Mouse (Mus musculus): Measurements from ENCODE around the gene Auts2. TPM values are rescaled to one million over a fixed set of nuclear protein-coding genes. Genes with fewer than 3 reads are reported as not detected.

Auts2 gene
- polyA plus RNA-seq, 1 experiment from 2014 or later = 1.0 TPM

DNA sequence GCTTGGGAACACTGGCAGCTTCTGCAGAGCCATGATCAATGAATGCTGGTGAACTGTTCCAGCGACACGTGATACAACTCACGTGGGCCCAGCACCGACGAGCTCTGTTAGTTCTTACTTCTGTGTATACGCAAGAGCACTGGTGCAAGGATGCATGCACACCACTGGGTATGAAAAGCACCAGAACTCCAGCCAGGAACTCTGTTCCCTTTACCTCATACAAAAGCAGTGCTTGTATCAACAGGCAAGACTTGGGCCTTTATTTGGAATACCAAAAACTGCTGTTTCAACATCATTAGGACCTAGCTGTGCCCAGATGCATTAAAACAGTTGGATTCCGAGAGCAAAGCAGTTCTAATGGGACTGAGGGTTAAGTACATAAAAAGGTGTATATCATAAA, 295.1 kb downstream of the Auts2 start:
- H3K4me1 ChIP-seq (ENCODE audit: insufficient read depth) = no peaks in the 10 kb centered on the region
- H3K27ac ChIP-seq (ENCODE audit: low read depth) = no peak overlapping the region

DNA sequence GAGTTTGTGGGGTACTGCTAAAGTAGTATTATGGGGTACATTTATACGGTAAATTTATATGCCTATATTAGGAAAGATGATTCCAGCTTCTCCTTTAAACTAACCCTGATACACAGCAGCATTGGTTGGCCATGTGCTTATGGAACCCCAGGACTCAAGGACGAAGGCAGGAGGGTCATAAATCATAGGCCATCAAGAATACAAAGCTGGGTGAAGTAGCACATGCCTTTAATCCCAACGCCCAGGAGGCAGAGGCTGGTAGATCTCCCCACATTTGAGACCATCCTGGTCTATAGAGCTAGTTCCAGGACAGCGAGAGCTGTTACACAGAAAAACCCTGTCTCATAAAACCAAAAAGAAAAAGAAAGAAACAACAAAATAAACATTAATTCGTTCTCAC, 307.7 kb downstream of the Auts2 start:
- H3K4me1 ChIP-seq (ENCODE audit: insufficient read depth) = no peaks in the 10 kb centered on the region
- H3K4me3 ChIP-seq (ENCODE audit: low read depth, low read length) = no peak overlapping the region
- DNase-seq (no peak), ATAC-seq (no peak)
- no peaks in the 10 kb centered on the region for H3K36me3 ChIP-seq (replicated peaks; ENCODE audit: insufficient read depth, low read length)
- H3K27ac ChIP-seq (ENCODE audit: low read depth) = no peak overlapping the region
- no peak overlapping the region for H3K4me2 ChIP-seq (ENCODE audit: low read depth, low read length)
- no peak overlapping the region for H3K9ac ChIP-seq (replicated peaks)
- no peak for TF ChIP-seq CTCF (IDR thresholded peaks at IDR 0.05; ENCODE audit: low read depth)
- no peak for TF ChIP-seq EP300 (IDR thresholded peaks at IDR 0.05; ENCODE audit: low read depth)
- H3K27me3 ChIP-seq (ENCODE audit: insufficient read depth, low read length) = no peaks in the 10 kb centered on the region
- WGBS (ENCODE audit: insufficient replicate concordance) = 68% methylated on average over 5 of the region's 5 CpGs
- no peaks in the 10 kb centered on the region for H3K9me3 ChIP-seq (ENCODE audit: low read length)

More for the DNA sequence above, 295.1 kb downstream of the Auts2 start:
- no peak overlapping the region for H3K4me2 ChIP-seq (ENCODE audit: low read depth, low read length)
- TF ChIP-seq EP300 (IDR thresholded peaks at IDR 0.05; ENCODE audit: low read depth) (no peak), CTCF (IDR thresholded peaks at IDR 0.05; ENCODE audit: low read depth) (no peak)
- no peaks in the 10 kb centered on the region for H3K27me3 ChIP-seq (ENCODE audit: insufficient read depth, low read length)
- DNase-seq (no peak), ATAC-seq (peak; percentile 49)
- no peaks in the 10 kb centered on the region for H3K9me3 ChIP-seq (ENCODE audit: low read length)
- no peak overlapping the region for H3K9ac ChIP-seq (replicated peaks)
- H3K4me3 ChIP-seq (ENCODE audit: low read depth, low read length) = no peak overlapping the region
- H3K36me3 ChIP-seq (replicated peaks; ENCODE audit: insufficient read depth, low read length) = no peaks in the 10 kb centered on the region
- 57% methylated on average over 7 of the region's 7 CpGs for WGBS (ENCODE audit: insufficient replicate concordance)

DNA sequence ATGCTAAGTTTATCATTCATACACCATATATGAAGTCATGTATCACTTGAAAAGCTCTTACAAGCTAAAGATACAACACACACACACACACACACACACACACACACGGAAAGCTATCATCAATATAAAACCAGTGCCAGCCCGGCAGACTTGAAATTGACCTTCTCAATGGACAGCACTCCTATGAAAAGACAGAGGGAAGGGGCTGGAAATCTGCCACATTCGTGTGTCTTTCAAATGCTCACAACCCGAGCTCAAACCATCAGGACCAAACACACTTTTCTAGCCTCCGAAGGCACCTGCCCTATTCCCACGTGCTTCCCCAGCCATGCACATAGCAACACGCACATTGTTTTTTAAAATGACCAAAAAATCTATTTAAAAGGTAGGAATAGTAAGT, 308.7 kb downstream of the Auts2 start:
- Histone ChIP-seq H3K4me3 (ENCODE audit: low read depth, low read length) (no peak overlapping the region), H3K4me2 (ENCODE audit: low read depth, low read length) (no peak overlapping the region), H3K27me3 (ENCODE audit: insufficient read depth, low read length) (no peaks in the 10 kb centered on the region), H3K27ac (ENCODE audit: low read depth) (no peak overlapping the region), H3K4me1 (ENCODE audit: insufficient read depth) (peaks cover 3% of the 10 kb centered on the region; the same call in 1 of the 2 replicates), H3K36me3 (replicated peaks; ENCODE audit: insufficient read depth, low read length) (no peaks in the 10 kb centered on the region), H3K9me3 (ENCODE audit: low read length) (no peaks in the 10 kb centered on the region), H3K9ac (replicated peaks) (no peak overlapping the region)
- TF ChIP-seq CTCF (IDR thresholded peaks at IDR 0.05; ENCODE audit: low read depth) (no peak), EP300 (IDR thresholded peaks at IDR 0.05; ENCODE audit: low read depth) (no peak)
- DNase-seq (no peak), ATAC-seq (no peak)
- 65% methylated on average over 7 of the region's 7 CpGs for WGBS (ENCODE audit: insufficient replicate concordance)

DNA sequence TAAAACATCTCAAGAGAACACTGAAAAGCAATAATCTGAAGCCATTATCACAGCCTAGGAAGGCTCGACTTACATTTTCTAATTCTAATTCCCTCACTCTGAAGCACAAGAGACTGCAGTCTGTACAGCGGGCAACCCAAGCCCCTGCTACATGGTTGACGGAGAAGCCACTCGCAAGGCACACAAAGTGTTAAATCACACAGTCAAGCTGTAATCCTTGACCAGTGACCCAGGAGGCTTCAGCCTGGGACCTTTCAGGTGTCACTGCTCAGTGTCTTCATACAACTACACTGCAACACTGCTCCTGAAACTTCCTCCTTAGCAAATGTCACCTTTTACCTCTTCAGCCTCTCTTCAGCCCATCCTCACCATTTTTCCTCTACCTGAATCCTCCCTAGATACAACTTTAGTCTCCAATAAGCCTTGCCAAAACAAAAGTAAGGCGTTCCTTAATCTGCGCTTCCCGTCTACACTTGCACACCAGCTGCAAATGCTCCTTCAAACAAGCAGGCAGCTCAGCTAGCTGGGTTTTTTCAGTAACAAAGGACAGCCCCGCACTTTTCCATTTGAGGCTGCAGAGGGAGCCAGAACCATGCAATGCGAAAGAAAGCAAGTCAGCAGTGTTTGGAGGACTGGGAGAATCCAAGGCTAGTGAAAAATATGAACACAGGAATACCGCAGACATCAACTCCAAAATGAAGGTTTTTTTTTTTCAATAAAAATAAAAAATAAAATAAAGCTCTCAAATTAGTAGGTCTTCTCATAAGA, 311.7 kb downstream of the Auts2 start:
- DNase-seq (peak; percentile 47), ATAC-seq (peak; percentile 38; the same call in 1 of the 2 replicates)
- H3K4me1 ChIP-seq (ENCODE audit: insufficient read depth) = peaks cover 3% of the 10 kb centered on the region; the same call in 1 of the 2 replicates
- H3K4me2 ChIP-seq (ENCODE audit: low read depth, low read length) = no peak overlapping the region
- TF ChIP-seq EP300 (IDR thresholded peaks at IDR 0.05; ENCODE audit: low read depth) (no peak), CTCF (IDR thresholded peaks at IDR 0.05; ENCODE audit: low read depth) (peak; percentile 85)
- no peaks in the 10 kb centered on the region for H3K9me3 ChIP-seq (ENCODE audit: low read length)
- H3K9ac ChIP-seq (replicated peaks) = no peak overlapping the region
- H3K27ac ChIP-seq (ENCODE audit: low read depth) = no peak overlapping the region
- 48% methylated on average over 10 of the region's 10 CpGs for WGBS (ENCODE audit: insufficient replicate concordance)
- no peak overlapping the region for H3K4me3 ChIP-seq (ENCODE audit: low read depth, low read length)
- H3K27me3 ChIP-seq (ENCODE audit: insufficient read depth, low read length) = no peaks in the 10 kb centered on the region
- H3K36me3 ChIP-seq (replicated peaks; ENCODE audit: insufficient read depth, low read length) = no peaks in the 10 kb centered on the region

DNA sequence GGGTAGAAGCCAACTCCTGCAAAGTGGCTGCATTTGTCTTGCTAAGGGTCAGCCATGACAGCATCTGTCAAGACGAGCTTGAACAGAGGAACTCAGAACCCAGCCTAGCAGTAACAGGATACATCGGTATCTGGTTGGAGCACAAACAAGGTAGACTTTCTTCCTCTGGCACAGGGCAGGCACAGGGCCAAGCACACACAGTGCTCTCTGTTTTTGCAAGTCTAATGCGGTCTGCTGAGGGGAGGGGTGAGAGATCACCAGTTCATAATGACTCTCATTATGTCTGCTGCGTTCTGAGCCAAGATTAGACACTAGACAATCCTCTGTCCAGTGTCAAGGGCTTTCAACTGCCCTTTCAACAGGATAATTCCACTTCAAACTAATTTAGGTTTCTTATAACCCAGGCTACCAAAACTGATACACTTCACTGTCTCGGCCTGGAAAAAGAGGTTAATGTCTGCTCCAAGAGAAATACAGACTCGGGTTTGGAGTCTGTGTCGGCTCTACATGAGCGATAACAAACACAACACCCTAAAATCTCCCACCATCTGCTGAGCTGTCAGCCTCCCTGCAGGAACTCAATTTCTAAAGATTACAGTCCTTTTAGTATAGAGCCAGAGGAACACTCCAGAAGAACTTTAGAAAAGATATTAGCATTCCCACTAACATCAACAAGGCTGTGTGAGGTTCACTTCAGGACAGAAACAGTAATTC, 313.3 kb downstream of the Auts2 start:
- H3K36me3 ChIP-seq (replicated peaks; ENCODE audit: insufficient read depth, low read length) = no peaks in the 10 kb centered on the region
- peak overlapping the region; percentile 48 for H3K4me2 ChIP-seq (ENCODE audit: low read depth, low read length)
- no peaks in the 10 kb centered on the region for H3K27me3 ChIP-seq (ENCODE audit: insufficient read depth, low read length)
- no peaks in the 10 kb centered on the region for H3K9me3 ChIP-seq (ENCODE audit: low read length)
- TF ChIP-seq CTCF (IDR thresholded peaks at IDR 0.05; ENCODE audit: low read depth) (no peak), EP300 (IDR thresholded peaks at IDR 0.05; ENCODE audit: low read depth) (no peak)
- ATAC-seq (peak; percentile 21; the same call in 1 of the 2 replicates), DNase-seq (peak; percentile 37)
- no peak overlapping the region for H3K4me3 ChIP-seq (ENCODE audit: low read depth, low read length)
- 51% methylated on average over 8 of the region's 8 CpGs for WGBS (ENCODE audit: insufficient replicate concordance)
- H3K9ac ChIP-seq (replicated peaks) = no peak overlapping the region
- H3K4me1 ChIP-seq (ENCODE audit: insufficient read depth) = peaks cover 3% of the 10 kb centered on the region; the same call in 1 of the 2 replicates
- H3K27ac ChIP-seq (ENCODE audit: low read depth) = no peak overlapping the region

DNA sequence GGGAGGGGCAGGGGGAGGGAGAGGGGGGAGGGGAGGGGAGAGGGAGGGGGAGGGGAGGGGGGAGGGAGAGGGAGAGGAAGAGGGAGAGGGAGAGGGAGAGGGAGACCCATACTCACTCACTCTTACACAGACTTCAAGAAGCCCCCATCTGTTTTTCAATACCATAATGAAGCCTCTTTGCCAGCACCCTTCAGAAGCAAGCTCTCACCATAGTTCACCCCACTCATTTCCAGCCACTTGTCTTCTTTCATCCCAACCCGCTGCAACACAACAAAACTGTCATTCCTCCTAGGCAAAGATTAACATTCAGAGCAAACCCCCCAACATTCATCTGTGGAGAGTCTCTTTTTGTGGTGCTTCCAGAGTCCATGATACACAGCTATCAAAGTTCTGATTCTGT, 314.1 kb downstream of the Auts2 start:
- Histone ChIP-seq H3K4me3 (ENCODE audit: low read depth, low read length) (no peak overlapping the region), H3K27ac (ENCODE audit: low read depth) (no peak overlapping the region), H3K4me2 (ENCODE audit: low read depth, low read length) (peak overlapping the region; percentile 48; the same call in 1 of the 2 replicates), H3K4me1 (ENCODE audit: insufficient read depth) (peaks cover 3% of the 10 kb centered on the region; the same call in 1 of the 2 replicates), H3K36me3 (replicated peaks; ENCODE audit: insufficient read depth, low read length) (no peaks in the 10 kb centered on the region), H3K27me3 (ENCODE audit: insufficient read depth, low read length) (no peaks in the 10 kb centered on the region), H3K9me3 (ENCODE audit: low read length) (no peaks in the 10 kb centered on the region), H3K9ac (replicated peaks) (no peak overlapping the region)
- ATAC-seq (no peak), DNase-seq (no peak)
- WGBS (ENCODE audit: insufficient replicate concordance) = 50% methylated on average over 1 of the region's 1 CpGs
- TF ChIP-seq EP300 (IDR thresholded peaks at IDR 0.05; ENCODE audit: low read depth) = no peak
- TF ChIP-seq CTCF (IDR thresholded peaks at IDR 0.05; ENCODE audit: low read depth) = no peak
